Mouse (Mus musculus): ENCODE measurements at regions not wholly inside any gene's neighbourhood (a gene's known extent, or its start where the extent isn't known, plus 50 kb on each side); places are given as distances from the start of the nearest gene placed in this dataset.

- TF ChIP-seq POLR2AphosphoS2 (IDR thresholded peaks at IDR 0.05; ENCODE audit: low read depth, low read length) (no peak), MEF2A (IDR thresholded peaks at IDR 0.05; ENCODE audit: borderline replicate concordance, low read depth, low read length) (no peak), SMC3 (IDR thresholded peaks at IDR 0.05; ENCODE audit: low read depth, low read length) (no peak), RCOR1 (conservative IDR thresholded peaks at IDR 0.05; ENCODE audit: low read depth, low read length) (no peak), PAX5 (IDR thresholded peaks at IDR 0.05; ENCODE audit: low read length) (no peak), KAT2A (IDR thresholded peaks at IDR 0.05; ENCODE audit: insufficient replicate concordance, low read length) (no peak), ETS1 (conservative IDR thresholded peaks at IDR 0.05; ENCODE audit: low read depth, low read length) (no peak), CHD2 (IDR thresholded peaks at IDR 0.05; ENCODE audit: low read length) (no peak), CTCF (conservative IDR thresholded peaks at IDR 0.05 in 1 of 2, IDR thresholded peaks at IDR 0.05 in 1 of 2; ENCODE audit: low read depth in 2 of 2, low read length in 2 of 2) (no peak), MAFK (IDR thresholded peaks at IDR 0.05; ENCODE audit: insufficient replicate concordance, low read length) (no peak), ZKSCAN1 (IDR thresholded peaks at IDR 0.05; ENCODE audit: borderline replicate concordance, low read depth, low read length) (no peak)
- H3K27ac ChIP-seq (ENCODE audit: insufficient read depth, low read depth), result no peak overlapping the region
- H3K27me3 ChIP-seq (replicated peaks), result peaks cover 2% of the 10 kb centered on the region
- peaks cover 0 to 7% of the 10 kb centered on the region in 2 experiments; a peak in 1 of 4 replicates for H3K4me1 ChIP-seq (ENCODE audit: control insufficient read depth in 1 of 2, insufficient read depth in 2 of 2)
- H3K9ac ChIP-seq (ENCODE audit: insufficient read depth, low read depth), result no peak overlapping the region
- H3K4me2 ChIP-seq (ENCODE audit: insufficient read depth, low read depth, poor library complexity, severe bottlenecking), result no peak overlapping the region
- dilution Hi-C loops (cut with MboI; ENCODE audit: extremely low pct_ligation_motif_present, extremely low pct_unique_long_range_greater_than_20kb, low sequenced_read_pairs) (no loop called here), in situ Hi-C loops (cut with MboI; ENCODE audit: low pct_ligation_motif_present, low pct_unique_long_range_greater_than_20kb, low sequenced_read_pairs) (no loop called here)
- H3K36me3 ChIP-seq (replicated peaks in 1 of 2; ENCODE audit: control insufficient read depth in 1 of 2, insufficient read depth in 1 of 2, low read length in 1 of 2), result no peaks in the 10 kb centered on the region
- DNase-seq (ENCODE audit: extremely low read depth), result no peak
- no peak overlapping the region for H3K4me3 ChIP-seq (replicated peaks in 1 of 3; ENCODE audit: low read depth in 2 of 3, low read length in 2 of 3, poor library complexity in 1 of 3)
- H3K9me3 ChIP-seq (replicated peaks; ENCODE audit: low read length), result peaks cover 4% of the 10 kb centered on the region
- no peaks in the 10 kb centered on the region for H3K79me2 ChIP-seq (replicated peaks; ENCODE audit: control insufficient read depth, extremely low read depth, insufficient read depth, poor library complexity, severe bottlenecking)
Measured at GRCm38 (mm10) chr2:30733853-30734252, 69.6 kb downstream of the 1700001O22Rik start.

GRCm38 (mm10) chr2:30731832-30732231 lies 71.6 kb downstream of the 1700001O22Rik start:
- in situ Hi-C loops (cut with MboI; ENCODE audit: low pct_ligation_motif_present, low pct_unique_long_range_greater_than_20kb, low sequenced_read_pairs), result no loop called here
- 0 out of 4 replicates have a peak, but pooled peaks cover 0 to 3% of the 10 kb centered on the region in 2 experiments for H3K4me1 ChIP-seq (ENCODE audit: control insufficient read depth in 1 of 2, insufficient read depth in 2 of 2)
- H3K4me3 ChIP-seq (replicated peaks in 1 of 3; ENCODE audit: low read depth in 2 of 3, low read length in 2 of 3, poor library complexity in 1 of 3), result no peak overlapping the region
- no peaks in the 10 kb centered on the region for H3K27me3 ChIP-seq (replicated peaks)
- no peaks in the 10 kb centered on the region for H3K79me2 ChIP-seq (replicated peaks; ENCODE audit: control insufficient read depth, extremely low read depth, insufficient read depth, poor library complexity, severe bottlenecking)
- no peak overlapping the region for H3K27ac ChIP-seq (ENCODE audit: insufficient read depth, low read depth)
- dilution Hi-C loops (cut with MboI; ENCODE audit: extremely low pct_ligation_motif_present, extremely low pct_unique_long_range_greater_than_20kb, low sequenced_read_pairs), result no loop called here
- DNase-seq (ENCODE audit: extremely low read depth), result no peak
- H3K9ac ChIP-seq (ENCODE audit: insufficient read depth, low read depth), result no peak overlapping the region
- no peaks in the 10 kb centered on the region for H3K36me3 ChIP-seq (replicated peaks in 1 of 2; ENCODE audit: control insufficient read depth in 1 of 2, insufficient read depth in 1 of 2, low read length in 1 of 2)
- TF ChIP-seq CTCF (conservative IDR thresholded peaks at IDR 0.05 in 1 of 2, IDR thresholded peaks at IDR 0.05 in 1 of 2; ENCODE audit: low read depth in 2 of 2, low read length in 2 of 2) (no peak), MYC (IDR thresholded peaks at IDR 0.05; ENCODE audit: low read depth, low read length) (no peak)
- peaks cover 4% of the 10 kb centered on the region for H3K9me3 ChIP-seq (replicated peaks; ENCODE audit: low read length)
- no peak overlapping the region for H3K4me2 ChIP-seq (ENCODE audit: insufficient read depth, low read depth, poor library complexity, severe bottlenecking)

- Histone ChIP-seq H3K79me2 (replicated peaks; ENCODE audit: control insufficient read depth, extremely low read depth, insufficient read depth, poor library complexity, severe bottlenecking) (no peaks in the 10 kb centered on the region), H3K9me3 (replicated peaks; ENCODE audit: low read length) (peaks cover 4% of the 10 kb centered on the region), H3K4me1 (ENCODE audit: control insufficient read depth in 1 of 2, insufficient read depth in 2 of 2) (peaks cover 4 to 7% of the 10 kb centered on the region in 2 experiments; a peak in 3 of 4 replicates), H3K27ac (ENCODE audit: insufficient read depth, low read depth) (no peak overlapping the region), H3K4me3 (replicated peaks in 1 of 3; ENCODE audit: low read depth in 2 of 3, low read length in 2 of 3, poor library complexity in 1 of 3) (no peak overlapping the region), H3K36me3 (replicated peaks in 1 of 2; ENCODE audit: control insufficient read depth in 1 of 2, insufficient read depth in 1 of 2, low read length in 1 of 2) (no peaks in the 10 kb centered on the region), H3K4me2 (ENCODE audit: insufficient read depth, low read depth, poor library complexity, severe bottlenecking) (no peak overlapping the region), H3K9ac (ENCODE audit: insufficient read depth, low read depth) (no peak overlapping the region), H3K27me3 (replicated peaks) (no peaks in the 10 kb centered on the region)
- in situ Hi-C loops (cut with MboI; ENCODE audit: low pct_ligation_motif_present, low pct_unique_long_range_greater_than_20kb, low sequenced_read_pairs), result no loop called here
- no peak for DNase-seq (ENCODE audit: extremely low read depth)
- TF ChIP-seq POLR2AphosphoS2 (IDR thresholded peaks at IDR 0.05; ENCODE audit: low read depth, low read length) (no peak), RAD21 (IDR thresholded peaks at IDR 0.05; ENCODE audit: low read depth, low read length) (no peak)
- dilution Hi-C loops (cut with MboI; ENCODE audit: extremely low pct_ligation_motif_present, extremely low pct_unique_long_range_greater_than_20kb, low sequenced_read_pairs), result no loop called here
Measured at GRCm38 (mm10) chr2:30727948-30728347, 75.5 kb downstream of the 1700001O22Rik start.

Measured in CH12.LX (cell line).